Mouse (Mus musculus) embryonic facial prominence, embryonic 14.5 days (tissue): ENCODE data around the gene Cdk18. TPM values are rescaled to one million over a fixed set of nuclear protein-coding genes. Genes with fewer than 3 reads are reported as not detected.

Experiments
- ATAC-seq: fragments of 200-750 bp; cut with Nextera tagmentation; 2 replicates; pipeline ENCODE4 v1.8.0; 2017; ENCODE audit warnings: low read depth, moderate number of reproducible peaks, moderate TSS enrichment
- DNase-seq: peaks from one replicate; pipeline ENCODE4 v3.0.0-alpha.2; 2015; ENCODE audit warnings: low spot score
- H3K27ac ChIP-seq: fragments of 300-500 bp; sonication (generic); replicated peaks from 2 replicates; pipeline ENCODE4 v1.5.1; 2014; ENCODE audit warnings: low read depth, mild to moderate bottlenecking, low read length, moderate library complexity
- H3K27me3 ChIP-seq: fragments of 300-500 bp; sonication (generic); replicated peaks from 2 replicates; pipeline ENCODE4 v1.6.1; 2014; ENCODE audit warnings: low read length; ENCODE audit not compliant: control insufficient read depth, insufficient read depth
- H3K36me3 ChIP-seq: fragments of 300-500 bp; sonication (generic); 2 replicates; pipeline ENCODE4 v1.6.1; 2014; ENCODE audit warnings: low read length, mixed read lengths; ENCODE audit not compliant: control insufficient read depth, insufficient read depth
- H3K4me1 ChIP-seq: fragments of 300-500 bp; sonication (generic); 2 replicates; pipeline ENCODE4 v1.6.1; 2014; ENCODE audit warnings: antibody characterized with exemption, low read length; ENCODE audit not compliant: control insufficient read depth, insufficient read depth
- H3K4me2 ChIP-seq: fragments of 300-500 bp; sonication (generic); 2 replicates; pipeline ENCODE4 v1.6.1; 2014; ENCODE audit warnings: low read depth, mild to moderate bottlenecking, low read length, moderate library complexity, mixed read lengths
- H3K4me3 ChIP-seq: fragments of 300-500 bp; sonication (generic); 2 replicates; pipeline ENCODE4 v1.5.1; 2014; ENCODE audit warnings: low read depth, mild to moderate bottlenecking, low read length
- H3K9ac ChIP-seq: fragments of 300-500 bp; sonication (generic); 2 replicates; pipeline ENCODE4 v1.6.1; 2014; ENCODE audit warnings: low read depth, mild to moderate bottlenecking, low read length, moderate library complexity, mixed read lengths
- H3K9me3 ChIP-seq: fragments of 300-500 bp; sonication (generic); 2 replicates; pipeline ENCODE4 v1.6.1; 2016; ENCODE audit warnings: low read length; ENCODE audit not compliant: control insufficient read depth
- WGBS: fragments of 180-500 bp; shearing (Covaris S2); extraction: QIAGEN DNeasy Blood & Tissue Kit; methylation state at CpG from one replicate; pipeline ENCODE4 v1.1.7; 2014; 5-methylcytosine and 5-hydroxymethylcytosine counted together
- polyA plus RNA-seq: library from polyadenylated mRNA; unstranded; fragments of >200 nt; fragmentation: Nextera tagmentation; extraction: Ambion mirVana; gene quantifications from 2 replicates; pipeline ENCODE4 v1.2.1, GENCODE M21; 2014

Cdk18 gene
- polyA plus RNA-seq, 1 experiment from 2014 or later = 2.2 TPM

DNA sequence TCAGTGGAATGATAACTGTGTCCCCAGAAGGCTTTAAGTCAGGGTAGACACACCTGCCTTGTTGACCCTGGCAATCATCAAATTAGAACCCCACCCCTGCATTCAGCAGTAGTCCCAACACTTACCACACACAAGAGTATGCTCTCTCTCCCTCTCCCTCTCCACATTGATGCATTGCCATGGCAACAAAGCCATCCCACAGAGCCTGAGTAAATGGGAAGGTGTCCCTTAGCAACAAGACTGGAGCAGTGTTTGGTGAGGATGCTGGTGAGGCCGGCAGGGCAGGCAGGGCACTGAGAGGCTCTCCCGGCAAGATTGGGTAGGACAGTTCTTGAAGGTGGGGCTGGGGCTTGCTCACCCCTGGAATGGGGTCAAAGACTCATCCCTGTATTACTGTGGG lies 4.7 kb upstream of the Cdk18 start:
- ATAC-seq = peak; percentile 31; the same call in 1 of the 2 replicates
- Histone ChIP-seq H3K4me1 (no peaks in the 10 kb centered on the region), H3K27me3 (0 out of 2 replicates have a peak, but pooled peaks cover 2% of the 10 kb centered on the region), H3K4me2 (no peak overlapping the region), H3K4me3 (no peak overlapping the region), H3K9ac (no peak overlapping the region), H3K27ac (no peak overlapping the region), H3K9me3 (no peaks in the 10 kb centered on the region), H3K36me3 (no peaks in the 10 kb centered on the region)
- WGBS = 40% methylated on average over 2 of the region's 2 CpGs
- no peak for DNase-seq

DNA sequence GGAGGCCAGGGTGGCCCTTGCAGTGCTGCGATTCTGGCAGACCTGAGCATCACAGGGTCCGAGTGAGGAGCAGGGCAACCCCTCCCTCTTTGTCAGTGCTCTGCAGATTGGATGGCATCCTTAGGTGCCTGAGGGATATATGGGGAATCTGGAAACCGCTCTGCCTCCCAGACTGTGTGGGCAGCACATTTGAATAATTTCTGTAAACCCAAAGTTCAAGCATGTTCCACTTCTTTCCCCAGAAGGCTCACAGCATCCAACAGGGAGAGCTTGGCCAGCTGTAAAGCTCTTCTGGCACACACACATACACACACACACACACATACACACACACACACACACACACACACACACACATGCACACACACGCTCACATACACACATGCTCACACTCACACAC lies 4.2 kb upstream of the Cdk18 start:
- Histone ChIP-seq H3K27me3 (peaks cover 2% of the 10 kb centered on the region; the same call in 1 of the 2 replicates), H3K9ac (no peak overlapping the region), H3K4me1 (0 out of 2 replicates have a peak, but pooled peaks cover 4% of the 10 kb centered on the region), H3K27ac (no peak overlapping the region), H3K4me2 (no peak overlapping the region), H3K9me3 (no peaks in the 10 kb centered on the region), H3K4me3 (no peak overlapping the region), H3K36me3 (no peaks in the 10 kb centered on the region)
- no peak for DNase-seq
- WGBS = 47% methylated on average over 4 of the region's 4 CpGs
- ATAC-seq = no peak

DNA sequence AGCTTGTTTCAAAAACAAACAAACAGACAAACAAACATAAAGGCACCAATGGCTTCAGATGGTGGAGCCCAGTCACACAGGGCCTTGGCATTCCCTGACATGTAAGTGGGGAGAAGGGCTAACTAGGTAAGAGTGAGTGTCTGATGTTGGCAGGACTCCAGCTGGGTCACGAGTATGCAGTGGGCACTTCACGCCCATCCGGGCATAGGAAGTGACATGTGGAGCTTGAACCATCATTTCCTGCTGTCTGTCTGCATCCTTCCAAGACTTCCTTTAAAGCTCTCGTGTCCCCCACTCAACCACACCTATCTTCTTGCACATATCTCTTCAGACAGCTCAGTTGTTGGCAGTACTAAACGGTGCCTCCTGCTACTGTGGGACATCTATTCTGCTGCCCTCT lies 3.6 kb upstream of the Cdk18 start:
- Histone ChIP-seq H3K36me3 (no peaks in the 10 kb centered on the region), H3K9ac (no peak overlapping the region), H3K4me3 (no peak overlapping the region), H3K4me1 (0 out of 2 replicates have a peak, but pooled peaks cover 6% of the 10 kb centered on the region), H3K27ac (no peak overlapping the region), H3K4me2 (no peak overlapping the region), H3K9me3 (no peaks in the 10 kb centered on the region), H3K27me3 (peaks cover 2% of the 10 kb centered on the region; the same call in 1 of the 2 replicates)
- DNase-seq (no peak), ATAC-seq (no peak)
- WGBS = 84% methylated on average over 5 of the region's 5 CpGs

DNA sequence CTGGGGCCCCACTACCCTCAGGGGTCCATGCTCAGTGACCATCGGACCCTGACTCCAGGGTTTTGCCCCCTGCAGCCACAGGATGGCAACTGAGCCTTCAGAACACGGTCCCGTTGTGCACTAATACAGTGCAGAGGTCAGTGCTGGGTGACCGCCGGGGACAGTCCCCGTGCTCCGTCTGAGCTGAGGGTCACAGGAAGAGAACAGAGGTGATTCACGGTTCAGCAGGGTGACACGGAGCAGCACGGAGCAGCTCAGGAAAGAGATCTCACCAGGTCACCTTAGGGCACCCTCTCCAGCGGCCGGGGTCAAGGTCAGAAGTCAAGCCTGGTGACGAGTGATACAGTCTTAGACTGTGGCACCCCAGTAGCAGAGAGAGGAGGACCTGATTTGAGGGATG lies 2.3 kb upstream of the Cdk18 start:
- Histone ChIP-seq H3K27me3 (peaks cover 2% of the 10 kb centered on the region; the same call in 1 of the 2 replicates), H3K4me3 (no peak overlapping the region), H3K9me3 (no peaks in the 10 kb centered on the region), H3K27ac (no peak overlapping the region), H3K4me1 (0 out of 2 replicates have a peak, but pooled peaks cover 6% of the 10 kb centered on the region), H3K9ac (no peak overlapping the region), H3K4me2 (no peak overlapping the region), H3K36me3 (no peaks in the 10 kb centered on the region)
- 30% methylated on average over 13 of the region's 13 CpGs for WGBS
- no peak for ATAC-seq
- no peak for DNase-seq

DNA sequence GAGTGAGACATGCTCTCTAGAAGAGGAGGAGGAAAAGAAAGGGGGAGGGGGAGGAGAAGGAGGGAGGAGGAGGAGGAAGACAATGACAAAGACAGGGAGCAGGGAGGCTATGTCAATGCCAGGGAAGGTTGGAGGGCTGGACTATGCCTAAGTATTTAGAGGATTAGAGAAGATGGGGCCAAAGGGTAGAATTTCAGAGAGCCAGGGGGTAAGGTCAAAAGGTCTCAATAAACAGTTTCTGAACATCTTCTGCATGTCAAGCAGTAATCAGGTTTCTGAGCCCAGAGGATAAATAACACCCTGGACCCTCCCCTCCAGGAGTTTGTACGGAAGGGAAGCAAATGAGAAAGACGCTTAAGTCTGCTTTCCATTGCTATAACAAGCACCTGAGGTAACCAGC lies 1.7 kb upstream of the Cdk18 start:
- H3K9ac ChIP-seq = no peak overlapping the region
- H3K4me3 ChIP-seq = no peak overlapping the region
- H3K9me3 ChIP-seq = no peaks in the 10 kb centered on the region
- no peak for ATAC-seq
- peaks cover 2% of the 10 kb centered on the region; the same call in 1 of the 2 replicates for H3K27me3 ChIP-seq
- H3K4me2 ChIP-seq = no peak overlapping the region
- DNase-seq = no peak
- no peaks in the 10 kb centered on the region for H3K36me3 ChIP-seq
- 0 out of 2 replicates have a peak, but pooled peaks cover 6% of the 10 kb centered on the region for H3K4me1 ChIP-seq
- WGBS = 22% methylated on average over 2 of the region's 2 CpGs
- no peak overlapping the region for H3K27ac ChIP-seq

DNA sequence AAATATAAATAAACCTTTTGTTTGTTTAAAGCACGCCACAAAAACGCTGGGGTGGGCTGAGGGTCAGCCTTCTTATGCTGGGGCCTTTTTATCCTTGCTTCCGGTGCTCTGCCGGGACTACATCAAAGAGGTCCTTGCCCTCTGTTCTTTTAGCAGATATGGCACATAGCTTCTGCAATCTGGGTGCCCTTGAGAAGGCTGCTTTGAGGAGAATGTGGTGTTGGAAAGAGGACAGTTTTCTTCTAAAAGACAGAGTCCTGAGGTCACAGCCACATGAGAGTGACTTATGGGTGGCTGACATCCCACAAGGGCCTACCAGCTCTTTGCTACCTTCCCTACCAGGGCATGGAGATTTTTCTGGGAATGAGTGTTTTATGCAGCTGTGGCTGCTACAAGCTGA lies 1.1 kb upstream of the Cdk18 start:
- DNase-seq (no peak), ATAC-seq (no peak)
- Histone ChIP-seq H3K9me3 (no peaks in the 10 kb centered on the region), H3K4me1 (0 out of 2 replicates have a peak, but pooled peaks cover 6% of the 10 kb centered on the region), H3K27me3 (peaks cover 2% of the 10 kb centered on the region; the same call in 1 of the 2 replicates), H3K9ac (no peak overlapping the region), H3K4me2 (no peak overlapping the region), H3K36me3 (no peaks in the 10 kb centered on the region), H3K27ac (no peak overlapping the region), H3K4me3 (no peak overlapping the region)
- 53% methylated on average over 4 of the region's 4 CpGs for WGBS

DNA sequence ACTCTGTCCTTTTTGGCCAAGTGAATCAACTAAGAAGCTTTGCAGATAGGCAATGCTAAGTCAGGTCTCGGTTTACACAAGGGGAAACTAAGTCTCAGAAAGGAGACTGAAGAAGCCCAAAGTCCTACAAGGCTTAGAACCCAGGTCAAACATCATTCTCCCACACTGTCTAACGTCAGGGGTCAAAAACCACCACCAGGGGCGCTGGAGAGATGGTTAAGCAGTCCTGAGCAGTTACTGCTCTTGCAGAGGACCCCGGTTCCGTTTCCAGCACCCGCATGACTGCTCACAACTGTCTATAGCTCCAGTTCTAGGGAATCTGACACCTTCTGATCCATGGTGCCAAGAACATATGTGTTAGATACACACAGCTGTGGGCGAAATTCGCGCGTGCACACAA lies 687 bp upstream of the Cdk18 start:
- Histone ChIP-seq H3K27ac (no peak overlapping the region), H3K4me2 (0 out of 2 replicates have a peak overlapping the region, but pooled peaks have one; percentile 99), H3K4me3 (no peak overlapping the region), H3K9me3 (no peaks in the 10 kb centered on the region), H3K36me3 (no peaks in the 10 kb centered on the region), H3K27me3 (peaks cover 2% of the 10 kb centered on the region; the same call in 1 of the 2 replicates), H3K9ac (no peak overlapping the region), H3K4me1 (0 out of 2 replicates have a peak, but pooled peaks cover 6% of the 10 kb centered on the region)
- WGBS = 62% methylated on average over 10 of the region's 10 CpGs
- no peak for DNase-seq
- ATAC-seq = no peak

DNA sequence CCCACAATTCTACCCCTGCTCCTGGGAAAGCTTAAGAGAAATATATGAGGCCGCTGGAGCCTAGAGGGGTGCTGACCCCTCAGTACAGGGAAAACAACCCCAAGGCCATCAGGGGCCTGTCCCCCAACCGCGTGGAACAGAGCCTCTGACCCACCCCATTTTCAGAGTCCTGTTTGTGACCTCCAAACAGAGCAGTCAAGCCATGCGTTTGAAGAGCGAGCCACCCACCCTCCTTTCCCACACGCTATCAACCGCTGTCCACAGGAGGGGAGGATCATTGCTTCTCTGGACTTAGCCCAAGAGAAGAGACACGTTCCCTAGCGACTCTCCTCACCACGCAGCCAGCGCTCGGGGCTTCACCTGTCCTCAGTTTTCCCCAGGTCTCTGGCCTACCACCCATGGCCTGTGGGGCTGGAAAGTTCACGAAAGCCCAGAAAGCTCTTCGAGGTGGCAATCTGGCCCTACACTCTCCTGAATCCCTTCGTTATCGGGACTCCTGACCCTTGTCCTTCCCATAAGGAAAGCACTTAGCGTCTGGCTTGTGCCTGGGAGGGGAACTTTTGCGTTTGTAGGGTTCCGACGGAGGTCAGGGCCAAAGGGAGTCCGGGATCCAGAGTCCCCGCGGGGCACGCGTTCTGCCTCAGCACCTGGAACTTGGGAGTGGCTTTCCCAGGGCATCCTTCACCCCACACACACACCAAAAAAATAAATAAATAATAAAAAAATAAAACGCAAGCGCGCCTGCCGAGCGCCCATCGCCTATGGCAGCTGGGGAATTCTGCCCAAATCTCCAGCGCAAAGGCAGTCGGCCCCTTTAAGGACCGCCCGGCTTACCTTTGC lies 688 bp downstream of the Cdk18 start:
- Histone ChIP-seq H3K27me3 (peaks cover 2% of the 10 kb centered on the region; the same call in 1 of the 2 replicates), H3K27ac (no peak overlapping the region), H3K4me2 (peak overlapping the region; percentile 99), H3K9ac (peak overlapping the region; percentile 75), H3K4me3 (peak overlapping the region; percentile 63), H3K36me3 (no peaks in the 10 kb centered on the region), H3K4me1 (0 out of 2 replicates have a peak, but pooled peaks cover 6% of the 10 kb centered on the region), H3K9me3 (no peaks in the 10 kb centered on the region)
- WGBS = 7% methylated on average over 35 of the region's 35 CpGs
- ATAC-seq (no peak), DNase-seq (no peak)
